In the genomic region with DNA sequence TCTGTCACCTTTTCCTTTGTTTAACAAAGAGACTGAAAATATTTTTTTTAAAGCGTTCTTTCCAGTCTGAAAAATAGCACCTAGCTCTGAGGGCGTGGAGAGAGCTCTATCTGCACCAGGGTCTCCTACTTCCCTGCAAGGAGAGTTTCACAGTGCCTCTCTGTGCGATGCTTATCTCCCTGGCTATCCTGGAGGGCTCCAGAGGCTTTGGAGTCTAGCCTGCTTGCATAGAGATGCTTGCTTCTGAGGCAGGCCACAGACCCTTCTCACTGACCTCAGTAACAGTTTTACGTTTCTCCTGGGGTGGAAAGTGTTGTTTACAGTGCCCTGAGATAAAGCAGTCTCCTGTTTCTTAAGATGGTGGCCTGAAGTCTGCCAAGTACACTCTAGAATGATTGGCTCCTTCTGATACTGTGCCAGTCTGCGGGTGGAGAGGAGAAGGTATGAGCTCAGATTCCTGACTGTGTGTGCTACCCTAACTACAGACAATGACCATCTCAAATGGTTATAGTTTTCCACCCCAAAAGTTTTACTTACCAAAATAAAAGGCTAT, we compare ENCODE assay signal across 15 mouse cellular contexts. TPM values are rescaled to one million over a fixed set of nuclear protein-coding genes. Genes with fewer than 3 reads are reported as not detected.
A peak's percentile ranks its signal among the peaks of the same experiment; 100 is the strongest.
DNase-seq lines count a peak whose midpoint lies in the region; ATAC-seq and TF ChIP-seq lines count a peak whose summit lies in the region.
"Had no signal": no experiment of that assay in that cellular context is flagged by ENCODE, and none has a peak within 500 bp of the region (broad histone marks: within the 10 kb centered on the region; RNA-seq: fewer than 3 reads in every experiment).

No protein-coding gene starts in this region.

- no peak for DNase-seq in heart, postnatal 4 days
- DNase-seq in hindbrain, postnatal 0 days (ENCODE audit: low spot score) = no peak
- peak; percentile 34 for DNase-seq in lung, postnatal 25 days (ENCODE audit: low spot score)
- DNase-seq in right cerebral cortex, postnatal 14 days = no peak
- no peak for DNase-seq in urinary bladder, postnatal 4 days (ENCODE audit: low spot score in 2 of 2)
- DNase-seq: cerebellum, postnatal 14 days; heart, postnatal 10 days; kidney, adult 9 months; right cerebral cortex, adult 18-20 months; thymus, postnatal 4 days had no signal

- no peak for TF ChIP-seq CTCF in hindbrain, postnatal 0 days (IDR thresholded peaks at IDR 0.05; ENCODE audit: low read depth)
- TF ChIP-seq CTCF in intestine, postnatal 0 days (IDR thresholded peaks at IDR 0.05; ENCODE audit: low read depth) = no peak

- peak overlapping the region; percentile 40 for H3K4me2 ChIP-seq in heart, embryonic 14.5 days (ENCODE audit: low read length)
- H3K4me2 ChIP-seq in forebrain, embryonic 12.5 days = peak overlapping the region; percentile 25; the same call in 1 of the 2 replicates
- H3K4me2 ChIP-seq in hindbrain, postnatal 0 days (ENCODE audit: low read depth, low read length) = no peak overlapping the region
- no peak overlapping the region for H3K4me2 ChIP-seq in intestine, postnatal 0 days (replicated peaks; ENCODE audit: low read depth)

- H3K4me3 ChIP-seq in heart, embryonic 14.5 days (ENCODE audit: control insufficient read depth in 1 of 2, insufficient read depth in 1 of 2, low read depth in 1 of 2, low read length in 2 of 2) = no peak overlapping the region
- no peak overlapping the region for H3K4me3 ChIP-seq in forebrain, embryonic 12.5 days (replicated peaks)
- H3K4me3 ChIP-seq in hindbrain, postnatal 0 days (ENCODE audit: low read length) = no peak overlapping the region
- no peak overlapping the region for H3K4me3 ChIP-seq in intestine, postnatal 0 days (ENCODE audit: low read depth, low read length)
- H3K4me3 ChIP-seq: embryonic facial prominence, embryonic 15.5 days; limb, embryonic 12.5 days had no signal

- H3K27me3 ChIP-seq in heart, embryonic 14.5 days (ENCODE audit: control insufficient read depth, insufficient read depth, low read length) = no peaks in the 10 kb centered on the region
- no peaks in the 10 kb centered on the region for H3K27me3 ChIP-seq in forebrain, embryonic 12.5 days
- H3K27me3 ChIP-seq in hindbrain, postnatal 0 days (ENCODE audit: insufficient read depth, low read length) = no peaks in the 10 kb centered on the region
- H3K27me3 ChIP-seq in intestine, postnatal 0 days (replicated peaks; ENCODE audit: control insufficient read depth, insufficient read depth, low read length) = no peaks in the 10 kb centered on the region
- H3K27me3 ChIP-seq: embryonic facial prominence, embryonic 15.5 days; limb, embryonic 12.5 days had no signal

- H3K27ac ChIP-seq in heart, embryonic 14.5 days (replicated peaks in 1 of 2; ENCODE audit: control insufficient read depth in 1 of 2, insufficient read depth in 1 of 2, low read depth in 2 of 2, low read length in 2 of 2) = no peak overlapping the region
- no peak overlapping the region for H3K27ac ChIP-seq in forebrain, embryonic 12.5 days
- H3K27ac ChIP-seq in hindbrain, postnatal 0 days = peak overlapping the region; percentile 37; the same call in 1 of the 2 replicates
- no peak overlapping the region for H3K27ac ChIP-seq in intestine, postnatal 0 days (ENCODE audit: low read depth, low read length)
- H3K27ac ChIP-seq: embryonic facial prominence, embryonic 15.5 days; limb, embryonic 12.5 days had no signal

- no peak for ATAC-seq in heart, embryonic 14.5 days (ENCODE audit: insufficient number of reproducible peaks, insufficient read depth, low FRiP score, low read depth)
- ATAC-seq in forebrain, embryonic 12.5 days (ENCODE audit: low FRiP score) = 0 out of 2 replicates have a peak, but pooled peaks have one; percentile 14
- no peak for ATAC-seq in hindbrain, postnatal 0 days
- ATAC-seq in intestine, postnatal 0 days = no peak

- H3K9ac ChIP-seq in heart, embryonic 14.5 days (ENCODE audit: low read length) = no peak overlapping the region
- no peak overlapping the region for H3K9ac ChIP-seq in forebrain, embryonic 12.5 days
- 0 out of 2 replicates have a peak overlapping the region, but pooled peaks have one; percentile 4 for H3K9ac ChIP-seq in hindbrain, postnatal 0 days (replicated peaks; ENCODE audit: low read length)
- no peak overlapping the region for H3K9ac ChIP-seq in intestine, postnatal 0 days (ENCODE audit: low read depth, low read length)
- H3K9ac ChIP-seq: embryonic facial prominence, embryonic 15.5 days; limb, embryonic 12.5 days had no signal

- H3K4me1 ChIP-seq in heart, embryonic 14.5 days (ENCODE audit: control insufficient read depth in 2 of 2, insufficient read depth in 2 of 2, low read length in 2 of 2) = peaks cover 4 to 11% of the 10 kb centered on the region in 2 experiments; a peak in 3 of 4 replicates
- H3K4me1 ChIP-seq in forebrain, embryonic 12.5 days = peaks cover 26% of the 10 kb centered on the region
- H3K4me1 ChIP-seq in hindbrain, postnatal 0 days (ENCODE audit: insufficient read depth, low read length) = peaks cover 3% of the 10 kb centered on the region; the same call in 1 of the 2 replicates
- H3K4me1 ChIP-seq in intestine, postnatal 0 days (replicated peaks; ENCODE audit: control insufficient read depth, insufficient read depth, low read length) = no peaks in the 10 kb centered on the region

- WGBS in heart, embryonic 14.5 days = 21% methylated on average over 5 of the region's 5 CpGs
- 49% methylated on average over 5 of the region's 5 CpGs for WGBS in forebrain, embryonic 12.5 days
- WGBS in hindbrain, postnatal 0 days = 51% methylated on average over 5 of the region's 5 CpGs
- 36% methylated on average over 5 of the region's 5 CpGs for WGBS in intestine, postnatal 0 days

- no peaks in the 10 kb centered on the region for H3K36me3 ChIP-seq in heart, embryonic 14.5 days (ENCODE audit: control insufficient read depth, insufficient read depth, low read length)
- H3K36me3 ChIP-seq in forebrain, embryonic 12.5 days (replicated peaks) = no peaks in the 10 kb centered on the region
- H3K36me3 ChIP-seq in hindbrain, postnatal 0 days (ENCODE audit: insufficient read depth, low read length) = no peaks in the 10 kb centered on the region
- H3K36me3 ChIP-seq in intestine, postnatal 0 days (ENCODE audit: control insufficient read depth, insufficient read depth) = no peaks in the 10 kb centered on the region
- H3K36me3 ChIP-seq: embryonic facial prominence, embryonic 15.5 days; limb, embryonic 12.5 days had no signal

- no peaks in the 10 kb centered on the region for H3K9me3 ChIP-seq in heart, embryonic 14.5 days (ENCODE audit: control insufficient read depth, low read length)
- no peaks in the 10 kb centered on the region for H3K9me3 ChIP-seq in forebrain, embryonic 12.5 days
- no peaks in the 10 kb centered on the region for H3K9me3 ChIP-seq in hindbrain, postnatal 0 days (ENCODE audit: low read length)
- no peaks in the 10 kb centered on the region for H3K9me3 ChIP-seq in intestine, postnatal 0 days (ENCODE audit: control insufficient read depth)
- H3K9me3 ChIP-seq: embryonic facial prominence, embryonic 15.5 days; limb, embryonic 12.5 days had no signal

RNA-seq across cellular contexts. Expression of a gene that starts 42.1 kb away (rescaled TPM):
- 0.23 and 0.65 TPM in 2 replicates for polyA plus RNA-seq in heart, embryonic 14.5 days (2014; fragmentation: Nextera tagmentation; extraction: Ambion mirVana)
- 1 to 10 TPM; 1.5 to 1.8 TPM for total RNA-seq in heart, postnatal 4 days (2021)
- polyA plus RNA-seq in forebrain, embryonic 12.5 days (2016; fragmentation: Nextera tagmentation; extraction: Ambion mirVana) = 3.1 and 3.8 TPM in 2 replicates
- total RNA-seq in hindbrain, postnatal 0 days (2014; rRNA removed) = 17.1 and 23.8 TPM in 2 replicates
- polyA plus RNA-seq in hindbrain, postnatal 0 days (2015; fragmentation: Nextera tagmentation; extraction: Ambion mirVana) = 2.2 and 3.5 TPM in 2 replicates
- polyA plus RNA-seq in intestine, postnatal 0 days (2015; fragmentation: Nextera tagmentation; extraction: Ambion mirVana) = 0.17 and 0.24 TPM in 2 replicates

Comparison
In these comparisons a context has a peak if more than half of its experiments do, and no peak if none do; other contexts are left out.
1. H3K4me2 ChIP-seq: peak in heart, embryonic 14.5 days (single experiment) and forebrain, embryonic 12.5 days (single experiment); none in hindbrain, postnatal 0 days (single experiment) and intestine, postnatal 0 days (single experiment).